In genomic region chr17:48814753-48815504, GRCm38 (mm10) we compare ENCODE assay signal across 16 mouse cellular contexts.
DNase-seq lines count a peak whose midpoint lies in the region; ATAC-seq lines count a peak whose summit lies in the region.
"Had no signal": no experiment of that assay in that cellular context is flagged by ENCODE, and none has a peak within 500 bp of the region (broad histone marks: within the 10 kb centered on the region; RNA-seq: fewer than 3 reads in every experiment).

No protein-coding gene starts in this region.

- peak; percentile 86 for DNase-seq in ES-CJ7 (ENCODE audit: low read depth, low spot score)
- DNase-seq in embryonic facial prominence, embryonic 10.5 days (ENCODE audit: low spot score) = peak; percentile 27
- DNase-seq in midbrain, embryonic 14.5 days = peak; percentile 62
- DNase-seq in heart, postnatal 25 days (ENCODE audit: low spot score) = no peak
- no peak for DNase-seq in gastrocnemius, postnatal 10 days
- DNase-seq in thymus, postnatal 25 days = no peak
- DNase-seq: adrenal gland, postnatal 14 days; cerebellum, postnatal 14 days; kidney, postnatal 14 days; left cerebral cortex, postnatal 4 days; right cerebral cortex, postnatal 25 days; thymus, adult 18-20 months had no signal

- intact Hi-C loops in heart, postnatal 25 days (cut with DNase I) = no loop called here

- no peak overlapping the region for H3K27ac ChIP-seq in forebrain, embryonic 13.5 days
- H3K27ac ChIP-seq in forebrain, embryonic 16.5 days (ENCODE audit: low read length) = no peak overlapping the region
- no peak overlapping the region for H3K27ac ChIP-seq in embryonic facial prominence, embryonic 10.5 days (replicated peaks)
- no peak overlapping the region for H3K27ac ChIP-seq in midbrain, embryonic 14.5 days (replicated peaks; ENCODE audit: low read depth, low read length)
- H3K27ac ChIP-seq: liver, embryonic 12.5 days had no signal

- no peak overlapping the region for H3K4me3 ChIP-seq in forebrain, embryonic 13.5 days
- no peak overlapping the region for H3K4me3 ChIP-seq in forebrain, embryonic 16.5 days (replicated peaks; ENCODE audit: low read length)
- H3K4me3 ChIP-seq in embryonic facial prominence, embryonic 10.5 days = no peak overlapping the region
- no peak overlapping the region for H3K4me3 ChIP-seq in midbrain, embryonic 14.5 days (replicated peaks; ENCODE audit: low read depth, low read length)
- H3K4me3 ChIP-seq: liver, embryonic 12.5 days had no signal

- no peaks in the 10 kb centered on the region for H3K36me3 ChIP-seq in forebrain, embryonic 13.5 days (ENCODE audit: poor library complexity, severe bottlenecking)
- no peaks in the 10 kb centered on the region for H3K36me3 ChIP-seq in forebrain, embryonic 16.5 days (ENCODE audit: control insufficient read depth, insufficient read depth)
- H3K36me3 ChIP-seq in embryonic facial prominence, embryonic 10.5 days (replicated peaks) = no peaks in the 10 kb centered on the region
- no peaks in the 10 kb centered on the region for H3K36me3 ChIP-seq in midbrain, embryonic 14.5 days (ENCODE audit: control insufficient read depth, insufficient read depth, low read length)
- H3K36me3 ChIP-seq: liver, embryonic 12.5 days had no signal

- H3K4me1 ChIP-seq in forebrain, embryonic 13.5 days = peaks cover 21% of the 10 kb centered on the region; the same call in 1 of the 2 replicates
- peaks cover 10% of the 10 kb centered on the region for H3K4me1 ChIP-seq in forebrain, embryonic 16.5 days (replicated peaks; ENCODE audit: control insufficient read depth, insufficient read depth, low read length)
- peaks cover 25% of the 10 kb centered on the region for H3K4me1 ChIP-seq in embryonic facial prominence, embryonic 10.5 days
- peaks cover 19% of the 10 kb centered on the region for H3K4me1 ChIP-seq in midbrain, embryonic 14.5 days (ENCODE audit: control insufficient read depth, insufficient read depth, low read length)
- H3K4me1 ChIP-seq: liver, embryonic 12.5 days had no signal

- no peak overlapping the region for H3K4me2 ChIP-seq in forebrain, embryonic 13.5 days
- H3K4me2 ChIP-seq in forebrain, embryonic 16.5 days (ENCODE audit: low read length) = no peak overlapping the region
- H3K4me2 ChIP-seq in midbrain, embryonic 14.5 days (ENCODE audit: low read length) = no peak overlapping the region
- H3K4me2 ChIP-seq: liver, embryonic 12.5 days had no signal

- H3K27me3 ChIP-seq in forebrain, embryonic 13.5 days = no peaks in the 10 kb centered on the region
- H3K27me3 ChIP-seq in forebrain, embryonic 16.5 days (replicated peaks; ENCODE audit: control insufficient read depth, insufficient read depth, low read length) = no peaks in the 10 kb centered on the region
- no peaks in the 10 kb centered on the region for H3K27me3 ChIP-seq in embryonic facial prominence, embryonic 10.5 days (replicated peaks; ENCODE audit: low read depth, poor library complexity, severe bottlenecking)
- H3K27me3 ChIP-seq in midbrain, embryonic 14.5 days (ENCODE audit: control insufficient read depth, insufficient read depth, low read length) = no peaks in the 10 kb centered on the region
- H3K27me3 ChIP-seq: liver, embryonic 12.5 days had no signal

- H3K9ac ChIP-seq in forebrain, embryonic 13.5 days = no peak overlapping the region
- no peak overlapping the region for H3K9ac ChIP-seq in forebrain, embryonic 16.5 days (replicated peaks; ENCODE audit: low read depth, low read length)
- no peak overlapping the region for H3K9ac ChIP-seq in midbrain, embryonic 14.5 days (replicated peaks; ENCODE audit: low read length)
- H3K9ac ChIP-seq: liver, embryonic 12.5 days had no signal

- 41% methylated on average over 15 of the region's 15 CpGs for WGBS in forebrain, embryonic 13.5 days
- WGBS in forebrain, embryonic 16.5 days = 48% methylated on average over 15 of the region's 15 CpGs
- WGBS in embryonic facial prominence, embryonic 10.5 days = 53% methylated on average over 15 of the region's 15 CpGs
- WGBS in midbrain, embryonic 14.5 days = 32% methylated on average over 15 of the region's 15 CpGs

- H3K9me3 ChIP-seq in forebrain, embryonic 13.5 days (replicated peaks) = no peaks in the 10 kb centered on the region
- H3K9me3 ChIP-seq in forebrain, embryonic 16.5 days (ENCODE audit: control insufficient read depth, low read length) = no peaks in the 10 kb centered on the region
- H3K9me3 ChIP-seq in embryonic facial prominence, embryonic 10.5 days = no peaks in the 10 kb centered on the region
- no peaks in the 10 kb centered on the region for H3K9me3 ChIP-seq in midbrain, embryonic 14.5 days (ENCODE audit: control insufficient read depth, low read length)
- H3K9me3 ChIP-seq: liver, embryonic 12.5 days had no signal

- 0 out of 2 replicates have a peak, but pooled peaks have one; percentile 36 for ATAC-seq in forebrain, embryonic 13.5 days
- no peak for ATAC-seq in forebrain, embryonic 16.5 days
- ATAC-seq in midbrain, embryonic 14.5 days (ENCODE audit: low FRiP score, low TSS enrichment) = peak; percentile 39; the same call in 1 of the 2 replicates
- ATAC-seq: intestine, postnatal 0 days; liver, embryonic 12.5 days had no signal

Comparison
In these comparisons a context has a peak if more than half of its experiments do, and no peak if none do; other contexts are left out.
1. DNase-seq: peak in ES-CJ7 (single experiment), embryonic facial prominence, embryonic 10.5 days (single experiment) and midbrain, embryonic 14.5 days (single experiment); none in heart, postnatal 25 days (single experiment), gastrocnemius, postnatal 10 days (single experiment) and thymus, postnatal 25 days (single experiment).